Mouse (Mus musculus) limb, embryonic 10.5 days (tissue): ENCODE results near the gene Hdac1. TPM values are rescaled to one million over a fixed set of nuclear protein-coding genes. Genes with fewer than 3 reads are reported as not detected.

ENCODE experiments used
- DNase-seq: peaks from one replicate; pipeline ENCODE4 v3.0.0-alpha.2; 2017; ENCODE audit warnings: low spot score
- H3K27ac ChIP-seq: fragments of 300-500 bp; sonication (generic); 2 replicates; pipeline ENCODE4 v1.5.1; 2016; ENCODE audit warnings: mild to moderate bottlenecking
- H3K27me3 ChIP-seq: fragments of 300-500 bp; sonication (generic); 2 replicates; pipeline ENCODE4 v1.6.1; 2016; ENCODE audit warnings: low read depth, mild to moderate bottlenecking; ENCODE audit not compliant: poor library complexity, severe bottlenecking
- H3K36me3 ChIP-seq: fragments of 300-500 bp; sonication (generic); 2 replicates; pipeline ENCODE4 v1.6.1; 2016; ENCODE audit warnings: mild to moderate bottlenecking, moderate library complexity
- H3K4me1 ChIP-seq: fragments of 300-500 bp; sonication (generic); 2 replicates; pipeline ENCODE4 v1.6.1; 2016
- H3K4me3 ChIP-seq: fragments of 300-500 bp; sonication (generic); 2 replicates; pipeline ENCODE4 v1.5.1; 2016; ENCODE audit warnings: mild to moderate bottlenecking, moderate library complexity
- H3K9me3 ChIP-seq: fragments of 300-500 bp; sonication (generic); replicated peaks from 2 replicates; pipeline ENCODE4 v1.6.1; 2016; ENCODE audit warnings: mild to moderate bottlenecking
- WGBS: fragments of 180-500 bp; shearing (Covaris S2); methylation state at CpG from one replicate; pipeline ENCODE4 v1.1.7; 2016; 5-methylcytosine and 5-hydroxymethylcytosine counted together
- microRNA-seq: library from miRNA; unstranded; fragments of <30 nt; microRNA quantifications from one replicate; pipeline ENCODE4, GENCODE M21; 2017
- polyA plus RNA-seq: library from polyadenylated mRNA; unstranded; fragments of >200 nt; fragmentation: Nextera tagmentation; extraction: Ambion mirVana; gene quantifications from 2 replicates; pipeline ENCODE4 v1.2.1, GENCODE M21; 2016

The Hdac1 gene
- polyA plus RNA-seq, 1 experiment from 2014 or later, result 336 TPM

DNA sequence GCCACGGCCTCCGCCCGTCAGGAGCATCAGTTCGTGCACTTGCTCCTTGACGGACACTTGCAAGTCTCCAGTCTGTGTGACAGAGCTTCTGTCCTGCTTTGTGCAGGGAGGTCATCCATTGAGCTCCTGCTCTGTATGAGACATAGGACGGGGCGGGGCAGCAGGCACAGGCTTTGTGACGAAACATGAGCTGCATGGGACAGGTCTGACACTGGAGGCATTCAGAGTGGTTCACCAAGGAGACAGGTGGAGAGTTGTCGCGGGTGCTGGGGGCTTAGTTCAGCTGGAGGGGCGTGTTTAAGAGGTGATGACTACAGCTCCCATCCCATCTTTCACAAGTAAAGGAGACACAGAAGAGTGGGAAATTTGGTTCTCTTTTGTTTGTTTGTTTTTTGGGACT is 66.5 kb downstream of the Hdac1 start:
- Histone ChIP-seq H3K36me3 (peaks cover 92% of the 10 kb centered on the region), H3K4me3 (no peak overlapping the region)

More for the DNA sequence above, 66.5 kb downstream of the Hdac1 start:
- WGBS, result 92% methylated on average over 11 of the region's 11 CpGs
- H3K27ac ChIP-seq, result no peak overlapping the region
- no peak for DNase-seq
- H3K4me1 ChIP-seq, result no peaks in the 10 kb centered on the region
- H3K27me3 ChIP-seq, result no peaks in the 10 kb centered on the region
- no peaks in the 10 kb centered on the region for H3K9me3 ChIP-seq

Small RNAs within 50 kb of the gene (microRNA-seq; reads per million reads assigned to microRNA genes)
- not detected for gene Mir8119

Other genes with a start within 250 kb of the Hdac1 start
- gene Rbbp4, start 207.3 kb downstream of the Hdac1 start, polyA plus RNA-seq, result 561 and 589 TPM in 2 replicates
- 49.5 and 50.3 TPM in 2 replicates for gene Zbtb8os, start 207.0 kb downstream of the Hdac1 start, polyA plus RNA-seq
- 6.3 and 8.0 TPM in 2 replicates for gene Zbtb8a, start 164.6 kb downstream of the Hdac1 start, polyA plus RNA-seq
- 0.59 and 1.1 TPM in 2 replicates for gene Zbtb8b, start 101.9 kb downstream of the Hdac1 start, polyA plus RNA-seq
- gene Bsdc1, start 81.1 kb downstream of the Hdac1 start, polyA plus RNA-seq, result 19.9 and 20.5 TPM in 2 replicates
- gene Tssk3, start 51.7 kb downstream of the Hdac1 start, polyA plus RNA-seq, result 0.11 TPM in 1 of 2 replicates, not detected in the other
- gene Fam229a, start 51.5 kb downstream of the Hdac1 start, polyA plus RNA-seq, result not detected in 2 replicates
- 1,533 and 1,561 TPM in 2 replicates for gene Marcksl1, start 29.1 kb downstream of the Hdac1 start, polyA plus RNA-seq
- gene Lck, start 30.9 kb upstream of the Hdac1 start, polyA plus RNA-seq, result 10.3 and 13.5 TPM in 2 replicates
- gene Fam167b, start 35.8 kb upstream of the Hdac1 start, polyA plus RNA-seq, result 2.6 and 5.1 TPM in 2 replicates
- gene Eif3i, start 57.9 kb upstream of the Hdac1 start, polyA plus RNA-seq, result 322 and 358 TPM in 2 replicates
- gene Tmem234, start 58.0 kb upstream of the Hdac1 start, polyA plus RNA-seq, result 228 and 231 TPM in 2 replicates
- gene Dcdc2b, start 71.5 kb upstream of the Hdac1 start, polyA plus RNA-seq, result 1.7 and 1.8 TPM in 2 replicates
- 30.2 and 34.7 TPM in 2 replicates for gene Iqcc, start 76.4 kb upstream of the Hdac1 start, polyA plus RNA-seq
- gene Ccdc28b, start 81.2 kb upstream of the Hdac1 start, polyA plus RNA-seq, result 34.9 and 42.3 TPM in 2 replicates
- 109 and 122 TPM in 2 replicates for gene Txlna, start 98.4 kb upstream of the Hdac1 start, polyA plus RNA-seq
- gene Kpna6, start 130.1 kb upstream of the Hdac1 start, polyA plus RNA-seq, result 14.8 TPM in 2 replicates
- 16.0 TPM in 2 replicates for gene Tmem39b, start 154.1 kb upstream of the Hdac1 start, polyA plus RNA-seq
- 156 and 179 TPM in 2 replicates for gene Khdrbs1, start 199.6 kb upstream of the Hdac1 start, polyA plus RNA-seq